Mouse (Mus musculus): Measurements from ENCODE around the gene Lcp2.

The Lcp2 gene

GRCm38 (mm10) chr11:34046767-34047541, at the start of gene Lcp2:
Gene Lcp2, plus strand, starts transcription at chr11:34046920.
- CTCF ChIA-PET = interaction anchor here (0.7 to 1.3 kb wide), 3 partner anchors 9 to 471 kb away, joined by 3 to 6 read pairs (median 5); no protein-coding TSS in a partner anchor

GRCm38 (mm10) chr11:33998244-33998643, 48.5 kb upstream of the Lcp2 start:
- CTCF ChIA-PET = interaction anchor here (0.8 kb wide), 1 partner anchor 215 kb away, joined by 3 read pairs; no protein-coding TSS in a partner anchor

- CTCF ChIA-PET = interaction anchor here (0.5 kb wide), 1 partner anchor 1784 kb away, joined by 5 read pairs; no protein-coding TSS in a partner anchor
Observed at GRCm38 (mm10) chr11:34000416-34000815, 46.3 kb upstream of the Lcp2 start.

- CTCF ChIA-PET = interaction anchor here (0.6 to 0.9 kb wide), 5 partner anchors 32 to 95 kb away, joined by 3 to 5 read pairs (median 3); no protein-coding TSS in a partner anchor
Observed at GRCm38 (mm10) chr11:34001938-34002592, 44.7 kb upstream of the Lcp2 start.

GRCm38 (mm10) chr11:34002593-34002965, 44.1 kb upstream of the Lcp2 start:
- CTCF ChIA-PET = interaction anchor here (0.6 to 0.7 kb wide), 2 partner anchors 32 to 39 kb away, joined by 3 read pairs; no protein-coding TSS in a partner anchor

GRCm38 (mm10) chr11:34007616-34008015, 39.1 kb upstream of the Lcp2 start:
- CTCF ChIA-PET = no interaction called here

GRCm38 (mm10) chr11:34008214-34008613, 38.5 kb upstream of the Lcp2 start:
- CTCF ChIA-PET = interaction anchor here (1.2 kb wide), 1 partner anchor 12 kb away, joined by 5 read pairs; no protein-coding TSS in a partner anchor

- CTCF ChIA-PET = interaction anchor here (1.2 kb wide), 1 partner anchor 12 kb away, joined by 5 read pairs; no protein-coding TSS in a partner anchor
Observed at GRCm38 (mm10) chr11:34008702-34009101, 38.0 kb upstream of the Lcp2 start.

- CTCF ChIA-PET = interaction anchor here (1.2 kb wide), 1 partner anchor 11 kb away, joined by 5 read pairs; no protein-coding TSS in a partner anchor
Observed at GRCm38 (mm10) chr11:34009316-34010087, 37.2 kb upstream of the Lcp2 start.

- CTCF ChIA-PET = no interaction called here
Observed at GRCm38 (mm10) chr11:34010133-34010858, 36.4 kb upstream of the Lcp2 start.

GRCm38 (mm10) chr11:34010859-34011172, 35.9 kb upstream of the Lcp2 start:
- CTCF ChIA-PET = no interaction called here

- CTCF ChIA-PET = interaction anchor here (0.7 kb wide), 1 partner anchor 1680 kb away, joined by 8 read pairs; no protein-coding TSS in a partner anchor
Observed at GRCm38 (mm10) chr11:34012007-34012652, 34.6 kb upstream of the Lcp2 start.

GRCm38 (mm10) chr11:34025091-34025490, 21.6 kb upstream of the Lcp2 start:
- CTCF ChIA-PET = no interaction called here

GRCm38 (mm10) chr11:34029658-34030057, 17.1 kb upstream of the Lcp2 start:
- CTCF ChIA-PET = no interaction called here

- CTCF ChIA-PET = no interaction called here
Observed at GRCm38 (mm10) chr11:34031015-34031805, 15.5 kb upstream of the Lcp2 start.

- CTCF ChIA-PET = interaction anchor here (0.5 kb wide), 1 partner anchor 32 kb away, joined by 3 read pairs; no protein-coding TSS in a partner anchor
Observed at GRCm38 (mm10) chr11:34034008-34034505, 12.7 kb upstream of the Lcp2 start.

GRCm38 (mm10) chr11:34034794-34035193, 11.9 kb upstream of the Lcp2 start:
- CTCF ChIA-PET = interaction anchor here (0.5 kb wide), 1 partner anchor 32 kb away, joined by 3 read pairs; no protein-coding TSS in a partner anchor

GRCm38 (mm10) chr11:34035909-34036658, 10.6 kb upstream of the Lcp2 start:
- CTCF ChIA-PET = interaction anchor here (0.6 kb wide), 1 partner anchor 7 kb away, joined by 6 read pairs; no protein-coding TSS in a partner anchor

GRCm38 (mm10) chr11:34040061-34040460, 6.7 kb upstream of the Lcp2 start:
- CTCF ChIA-PET = no interaction called here
